Comparison of ENCODE assay signal across 15 mouse cellular contexts in the genomic region with DNA sequence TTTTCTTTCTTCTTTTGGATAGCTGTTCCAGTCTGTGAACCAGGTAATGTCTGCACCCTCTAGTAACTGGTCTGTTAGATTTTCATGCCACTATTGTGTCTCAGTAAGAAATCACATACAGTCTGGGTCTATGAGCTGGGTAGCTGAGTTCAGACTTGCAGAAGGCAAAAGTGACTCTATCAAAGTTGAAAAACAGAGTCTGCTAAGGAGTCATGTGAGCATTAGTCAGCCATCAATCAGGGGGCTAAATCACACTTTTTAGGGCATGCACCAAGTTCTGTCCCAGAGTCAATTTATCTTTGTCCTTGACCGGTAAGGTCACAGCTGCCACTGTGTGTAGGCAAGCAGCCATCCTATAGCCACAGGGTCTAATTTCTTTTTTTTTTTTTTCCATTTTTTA. TPM values are rescaled to one million over a fixed set of nuclear protein-coding genes. Genes with fewer than 3 reads are reported as not detected.
"Had no signal": no experiment of that assay in that cellular context is flagged by ENCODE, and none has a peak within 500 bp of the region (broad histone marks: within the 10 kb centered on the region; RNA-seq: fewer than 3 reads in every experiment).

No protein-coding gene starts in this region.

- DNase-seq: kidney, postnatal 14 days; kidney, postnatal 4 days; layer of hippocampus, adult 9-11 months; liver; lung, adult 18-20 months; lung, postnatal 10 days; lung, postnatal 36 days; retina, postnatal 1 day; right cerebral cortex, postnatal 25 days; thymus, adult 18-20 months; thymus, postnatal 36 days had no signal

RNA-seq across cellular contexts. Expression of a gene that starts 12.1 kb away (rescaled TPM):
- total RNA-seq: layer of hippocampus, adult 2 months; layer of hippocampus, postnatal 25 days; monocyte, adult 5-6 weeks; neutrophil, adult 5-6 weeks had no signal

RNA-seq across cellular contexts. Expression of a gene that starts 40.1 kb away (rescaled TPM):
- total RNA-seq: monocyte, adult 5-6 weeks; neutrophil, adult 5-6 weeks had no signal

RNA-seq across cellular contexts. Expression of a gene that starts 53.7 kb away (rescaled TPM):
- total RNA-seq: monocyte, adult 5-6 weeks; neutrophil, adult 5-6 weeks had no signal
